Mouse (Mus musculus) liver, adult 2 months (tissue): ENCODE data around the gene Fanci.

Experiments
- CTCF ChIP-seq: fragments of 200-500 bp; IDR thresholded peaks from 2 replicates; pipeline ENCODE4 v1.5.1; 2011; ENCODE audit warnings: low read depth, low read length, control low read depth
- POLR2A ChIP-seq: fragments of 200-500 bp; IDR thresholded peaks from 2 replicates; pipeline ENCODE4 v1.6.1; 2011; ENCODE audit warnings: low read length, control low read depth; ENCODE audit not compliant: insufficient read depth; ENCODE audit errors: extremely low read depth

DNA sequence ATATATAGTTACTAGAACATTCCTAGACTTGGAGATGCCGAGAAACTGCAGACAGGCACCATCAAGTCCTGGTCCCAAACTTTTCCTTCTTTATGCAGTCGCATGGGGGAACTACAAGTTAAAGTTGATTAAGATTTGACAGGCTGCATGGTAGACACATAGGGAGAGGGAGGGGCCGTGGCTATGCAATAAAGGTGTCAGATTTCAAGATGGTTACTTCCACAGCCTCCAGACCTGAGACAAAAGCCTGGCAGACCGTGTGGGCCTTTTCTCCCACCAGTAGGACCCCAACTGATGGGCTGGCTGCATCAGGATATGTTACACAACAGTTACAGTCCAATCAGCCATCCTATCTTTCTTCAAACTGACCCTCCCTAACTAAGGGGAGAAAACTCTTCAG lies 22.3 kb upstream of the Fanci start:
- TF ChIP-seq CTCF: no peak
- TF ChIP-seq POLR2A: no peak
